Mouse (Mus musculus) G1E (cell line): ENCODE results near the gene Jak1.

Experiments used
- CTCF ChIP-seq: IDR thresholded peaks from 2 replicates; pipeline ENCODE4 v1.5.1; 2012; ENCODE audit warnings: low read depth, low read length, inconsistent platforms, mixed read lengths
- POLR2AphosphoS5 ChIP-seq: IDR thresholded peaks from 2 replicates; pipeline ENCODE4 v1.6.1; 2012; ENCODE audit warnings: low read depth, low read length, inconsistent platforms; ENCODE audit not compliant: insufficient replicate concordance

DNA sequence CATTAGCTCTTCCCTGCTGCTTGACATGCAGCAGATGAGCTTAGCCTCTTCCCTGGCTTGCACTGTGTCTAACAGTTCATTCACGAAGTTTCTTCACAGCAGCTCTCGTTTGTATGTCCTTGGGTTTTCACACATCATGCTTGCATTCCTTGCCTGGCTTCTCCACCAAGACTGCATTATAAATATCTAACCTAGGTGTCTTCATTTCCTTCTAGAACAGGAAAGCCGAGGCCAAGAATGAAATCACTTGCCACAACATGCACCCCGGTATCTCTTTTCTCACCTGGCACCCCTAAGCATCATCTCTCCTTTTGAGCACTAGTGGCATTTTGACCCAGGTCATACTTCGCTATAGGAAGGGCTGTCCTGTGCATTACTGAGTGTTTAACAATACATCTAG is 3.5 kb downstream of the Jak1 start:
- TF ChIP-seq POLR2AphosphoS5: no peak
- no peak for TF ChIP-seq CTCF
